Mouse (Mus musculus): ENCODE data around the gene 6430531B16Rik. TPM values are rescaled to one million over a fixed set of nuclear protein-coding genes. Genes with fewer than 3 reads are reported as not detected.

6430531B16Rik gene
- not detected in 2 replicates for total RNA-seq (2021)
- long read RNA-seq, experiment 1, partial matches to known transcripts = 0 of 2 reads
- long read RNA-seq, experiment 1, other reads (novel, unspliced or antisense) = 2 of 2 reads
- long read RNA-seq, experiment 2 = 0 reads

- DNase-seq = peak; percentile 93
Observed at GRCm38 (mm10) chr7:139978278-139978892, at the start of gene 6430531B16Rik. Gene 6430531B16Rik, minus strand, starts transcription at chr7:139978755.

GRCm38 (mm10) chr7:140011336-140011735 lies 32.8 kb upstream of the 6430531B16Rik start:
- no peak for DNase-seq

- DNase-seq = no peak
Observed at GRCm38 (mm10) chr7:140007781-140008180, 29.2 kb upstream of the 6430531B16Rik start.

- no peak for DNase-seq
Observed at GRCm38 (mm10) chr7:140006861-140007611, 28.5 kb upstream of the 6430531B16Rik start.

- DNase-seq = no peak
Observed at GRCm38 (mm10) chr7:140004666-140005065, 26.1 kb upstream of the 6430531B16Rik start.

- no peak for DNase-seq
Observed at GRCm38 (mm10) chr7:140001086-140001740, 22.7 kb upstream of the 6430531B16Rik start.

GRCm38 (mm10) chr7:139998691-139999350 lies 20.3 kb upstream of the 6430531B16Rik start:
- DNase-seq = no peak

GRCm38 (mm10) chr7:139994676-139995075 lies 16.1 kb upstream of the 6430531B16Rik start:
- DNase-seq = peak; percentile 82

GRCm38 (mm10) chr7:139994202-139994601 lies 15.6 kb upstream of the 6430531B16Rik start:
- DNase-seq = no peak

- DNase-seq = no peak
Observed at GRCm38 (mm10) chr7:139993532-139993931, 15.0 kb upstream of the 6430531B16Rik start.

- peak; percentile 65 for DNase-seq
Observed at GRCm38 (mm10) chr7:139992406-139992805, 13.9 kb upstream of the 6430531B16Rik start, which contains the start of gene Adam8. Gene Adam8, minus strand, starts transcription at chr7:139992562.

- DNase-seq = no peak
Observed at GRCm38 (mm10) chr7:139990864-139991394, 12.4 kb upstream of the 6430531B16Rik start.

GRCm38 (mm10) chr7:139988272-139988671 lies 9.7 kb upstream of the 6430531B16Rik start:
- no peak for DNase-seq

GRCm38 (mm10) chr7:139984505-139984904 lies 6.0 kb upstream of the 6430531B16Rik start:
- DNase-seq = no peak

GRCm38 (mm10) chr7:139982058-139982457 lies 3.5 kb upstream of the 6430531B16Rik start:
- no peak for DNase-seq

GRCm38 (mm10) chr7:139980778-139981177 lies 2.2 kb upstream of the 6430531B16Rik start:
- no peak for DNase-seq

- peak; percentile 34 for DNase-seq
Observed at GRCm38 (mm10) chr7:139979011-139979719, 610 bp upstream of the 6430531B16Rik start.

- DNase-seq = no peak
Observed at GRCm38 (mm10) chr7:139975471-139975870, 3.1 kb downstream of the 6430531B16Rik start.

- no peak for DNase-seq
Observed at GRCm38 (mm10) chr7:139974307-139974706, 4.2 kb downstream of the 6430531B16Rik start.

GRCm38 (mm10) chr7:139972923-139973331 lies 5.6 kb downstream of the 6430531B16Rik start:
- no peak for DNase-seq

GRCm38 (mm10) chr7:139971436-139971835 lies 7.1 kb downstream of the 6430531B16Rik start:
- DNase-seq = peak; percentile 67

Measured in adrenal gland, postnatal 14 days (tissue).